Mouse (Mus musculus): Measurements from ENCODE around the gene Rfx2.
A peak's percentile ranks its signal among the peaks of the same experiment; 100 is the strongest.

Gene Rfx2

GRCm38 (mm10) chr17:56777568-56777967, 53.2 kb downstream of the Rfx2 start:
- DNase-seq: no peak

- no peak for DNase-seq
Observed at GRCm38 (mm10) chr17:56769950-56770349, 60.9 kb downstream of the Rfx2 start, which contains the start of gene Prr22. TSS of gene Prr22 (plus strand) at chr17:56770250.

- no peak for DNase-seq
Observed at GRCm38 (mm10) chr17:56768941-56769340, 61.9 kb downstream of the Rfx2 start.

- no peak for DNase-seq
Observed at GRCm38 (mm10) chr17:56767531-56768135, 63.2 kb downstream of the Rfx2 start.

GRCm38 (mm10) chr17:56766631-56767405, 64.0 kb downstream of the Rfx2 start:
- DNase-seq: no peak

- no peak for DNase-seq
Observed at GRCm38 (mm10) chr17:56765431-56765830, 65.4 kb downstream of the Rfx2 start.

GRCm38 (mm10) chr17:56764474-56765354, 66.1 kb downstream of the Rfx2 start, which contains the start of gene Dus3l:
TSS of gene Dus3l (plus strand) at chr17:56764757.
- DNase-seq: peak; percentile 94

- DNase-seq: no peak
Observed at GRCm38 (mm10) chr17:56763741-56764250, 67.0 kb downstream of the Rfx2 start.

GRCm38 (mm10) chr17:56762769-56763731, 67.8 kb downstream of the Rfx2 start:
- peak; percentile 54 for DNase-seq

- peak; percentile 96 for DNase-seq
Observed at GRCm38 (mm10) chr17:56761991-56762410, 68.8 kb downstream of the Rfx2 start.

GRCm38 (mm10) chr17:56761077-56761476, 69.7 kb downstream of the Rfx2 start:
- DNase-seq: no peak

GRCm38 (mm10) chr17:56759261-56759660, 71.6 kb downstream of the Rfx2 start:
- peak; percentile 58 for DNase-seq

GRCm38 (mm10) chr17:56758132-56758531, 72.7 kb downstream of the Rfx2 start:
- peak; percentile 69 for DNase-seq

- DNase-seq: peak; percentile 91
Observed at GRCm38 (mm10) chr17:56757416-56758123, 73.2 kb downstream of the Rfx2 start, which contains the start of gene Nrtn. TSS of gene Nrtn (minus strand) at chr17:56757530.

GRCm38 (mm10) chr17:56756703-56757399, 74.0 kb downstream of the Rfx2 start:
- peak; percentile 38 for DNase-seq

GRCm38 (mm10) chr17:56754271-56755185, 76.3 kb downstream of the Rfx2 start:
- DNase-seq: peak; percentile 20

GRCm38 (mm10) chr17:56753452-56753851, 77.4 kb downstream of the Rfx2 start:
- no peak for DNase-seq

GRCm38 (mm10) chr17:56751404-56752072, 79.3 kb downstream of the Rfx2 start:
- peak; percentile 81 for DNase-seq

- DNase-seq: no peak
Observed at GRCm38 (mm10) chr17:56744173-56744572, 86.6 kb downstream of the Rfx2 start.

All from embryo, embryonic 11 days (tissue).